Comparison of ENCODE assay signal across 8 mouse cellular contexts in genomic region chr2:52676913-52677303, GRCm38 (mm10). TPM values are rescaled to one million over a fixed set of nuclear protein-coding genes. Genes with fewer than 3 reads are reported as not detected.
DNase-seq lines count a peak whose midpoint lies in the region; ATAC-seq and TF ChIP-seq lines count a peak whose summit lies in the region.

No protein-coding gene starts in this region.

- H3K4me3 ChIP-seq in heart, embryonic 11.5 days (ENCODE audit: low read depth, low read length) = no peak overlapping the region
- H3K4me3 ChIP-seq in forebrain, embryonic 12.5 days (replicated peaks) = peak overlapping the region; percentile 69
- H3K4me3 ChIP-seq in layer of hippocampus, adult 2 months = no peak overlapping the region

- H3K4me2 ChIP-seq in heart, embryonic 11.5 days = peak overlapping the region; percentile 77
- H3K4me2 ChIP-seq in forebrain, embryonic 12.5 days = peak overlapping the region; percentile 98

- no peaks in the 10 kb centered on the region; the same call in 1 of the 2 replicates for H3K4me1 ChIP-seq in heart, embryonic 11.5 days (ENCODE audit: control insufficient read depth, insufficient read depth, low read length)
- peaks cover 16% of the 10 kb centered on the region for H3K4me1 ChIP-seq in forebrain, embryonic 12.5 days

- no peak for TF ChIP-seq CTCF in brain, embryonic 14.5 days (IDR thresholded peaks at IDR 0.05; ENCODE audit: borderline replicate concordance, extremely low read depth, insufficient read depth, insufficient read length)
- no peak for TF ChIP-seq CTCF in layer of hippocampus, adult 2 months (conservative IDR thresholded peaks at IDR 0.05)

- intact Hi-C loops in gastrocnemius, postnatal 36 days (cut with DNase I) = no loop called here

- H3K27me3 ChIP-seq in heart, embryonic 11.5 days (ENCODE audit: control insufficient read depth, insufficient read depth, low read length) = peaks cover 16% of the 10 kb centered on the region
- peaks cover 38% of the 10 kb centered on the region for H3K27me3 ChIP-seq in forebrain, embryonic 12.5 days

- 9% methylated on average over 6 of the region's 6 CpGs for WGBS in heart, embryonic 11.5 days (ENCODE audit: insufficient replicate concordance)
- WGBS in forebrain, embryonic 12.5 days = 11% methylated on average over 6 of the region's 6 CpGs

- H3K9ac ChIP-seq in heart, embryonic 11.5 days (ENCODE audit: low read depth, low read length) = no peak overlapping the region
- H3K9ac ChIP-seq in forebrain, embryonic 12.5 days = peak overlapping the region; percentile 77; the same call in 1 of the 2 replicates

- no peaks in the 10 kb centered on the region for H3K36me3 ChIP-seq in heart, embryonic 11.5 days (ENCODE audit: control insufficient read depth, insufficient read depth, low read length)
- H3K36me3 ChIP-seq in forebrain, embryonic 12.5 days (replicated peaks) = no peaks in the 10 kb centered on the region

- TF ChIP-seq POLR2A in brain, embryonic 14.5 days (IDR thresholded peaks at IDR 0.05; ENCODE audit: borderline replicate concordance, extremely low read depth, insufficient read depth, insufficient read length, poor library complexity, severe bottlenecking) = no peak

- no peak for ATAC-seq in heart, embryonic 11.5 days (replicated peaks; ENCODE audit: insufficient number of reproducible peaks, low FRiP score, low TSS enrichment)
- no peak for ATAC-seq in forebrain, embryonic 12.5 days (ENCODE audit: low FRiP score)

- H3K27ac ChIP-seq in heart, embryonic 11.5 days (ENCODE audit: low read depth, low read length) = no peak overlapping the region
- H3K27ac ChIP-seq in forebrain, embryonic 12.5 days = no peak overlapping the region
- H3K27ac ChIP-seq in layer of hippocampus, adult 2 months = no peak overlapping the region

- DNase-seq in heart, adult 18-20 months = no peak
- peak; percentile 35 for DNase-seq in brain, embryonic 14.5 days (ENCODE audit: low read depth)
- peak; percentile 37 to 41 for DNase-seq in kidney, postnatal 4 days
- no peak for DNase-seq in layer of hippocampus, adult 2 months (ENCODE audit: low spot score in 2 of 2)
- no peak for DNase-seq in ovary, postnatal 10 days (ENCODE audit: low spot score)
- DNase-seq in gastrocnemius, postnatal 36 days = no peak

- no peaks in the 10 kb centered on the region for H3K9me3 ChIP-seq in heart, embryonic 11.5 days (replicated peaks; ENCODE audit: control insufficient read depth, low read length)
- H3K9me3 ChIP-seq in forebrain, embryonic 12.5 days = no peaks in the 10 kb centered on the region

RNA-seq across cellular contexts. Expression of gene Cacnb4, which starts 0.3 kb away (rescaled TPM):
- polyA plus RNA-seq in heart, embryonic 11.5 days (2014; fragmentation: Nextera tagmentation; extraction: Ambion mirVana) = 0.30 and 0.37 TPM in 2 replicates
- total RNA-seq in heart, adult 18-20 months (2021) = under 1 TPM; 0.27 to 0.28 TPM
- polyA plus RNA-seq in brain, embryonic 14.5 days (2012; rRNA removed) = 10.1 and 11.7 TPM in 2 replicates
- 4.1 and 6.1 TPM in 2 replicates for polyA plus RNA-seq in forebrain, embryonic 12.5 days (2016; fragmentation: Nextera tagmentation; extraction: Ambion mirVana)
- 10 to 100 TPM; 69.7 to 81.2 TPM for total RNA-seq in layer of hippocampus, adult 2 months (2021)
- under 1 TPM; 0.15 to 0.20 TPM for total RNA-seq in gastrocnemius, postnatal 36 days (2021)

Comparison
In these comparisons a context has a peak if more than half of its experiments do, and no peak if none do; other contexts are left out.
1. DNase-seq: peak in brain, embryonic 14.5 days (single experiment) and kidney, postnatal 4 days (2 of 2); none in heart, adult 18-20 months (0 of 2), layer of hippocampus, adult 2 months (0 of 2), ovary, postnatal 10 days (single experiment) and gastrocnemius, postnatal 36 days (0 of 2).
2. RNA of gene Cacnb4, which starts 0.3 kb away (total RNA-seq): 69.7 to 81.2 TPM in layer of hippocampus, adult 2 months; 0.27 to 0.28 TPM in heart, adult 18-20 months and 0.15 to 0.20 TPM in gastrocnemius, postnatal 36 days; every median in the first group is over 10 times any median in the second.